Mouse (Mus musculus) erythroblast, embryonic 14.5 days (primary cell): ENCODE results near the gene Vps50.

Source experiments
- GATA1 ChIP-seq: IDR thresholded peaks from 2 replicates; pipeline ENCODE4 v1.6.1; 2012; ENCODE audit warnings: low read length, inconsistent platforms, mixed read lengths
- TAL1 ChIP-seq: IDR thresholded peaks from 3 replicates; pipeline ENCODE4 v1.6.1; 2012; ENCODE audit warnings: low read length, inconsistent platforms, mixed read lengths

DNA sequence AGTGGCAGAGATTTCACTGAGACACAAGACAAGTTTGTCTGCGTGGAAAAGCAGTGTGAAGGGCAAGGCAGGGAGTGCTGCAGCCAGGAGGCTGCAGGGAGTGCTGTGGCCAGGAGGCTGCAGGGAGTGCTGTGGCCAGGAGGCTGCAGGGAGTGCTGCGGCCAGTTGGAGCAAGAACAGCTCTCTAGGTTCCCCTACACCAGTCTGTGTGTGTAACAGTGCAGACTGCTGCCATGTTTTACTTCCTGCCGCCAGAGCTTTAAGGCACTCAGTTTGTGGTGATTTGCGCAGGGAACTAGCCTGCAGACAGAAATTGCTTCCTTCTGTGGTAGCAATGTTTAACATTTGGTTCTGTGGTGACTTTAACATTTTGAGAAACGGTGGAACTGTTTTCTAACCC lies 61.8 kb downstream of the Vps50 start:
- no peak for TF ChIP-seq GATA1
- no peak for TF ChIP-seq TAL1
